Mouse (Mus musculus): ENCODE data around the gene Actb. TPM values are rescaled to one million over a fixed set of nuclear protein-coding genes. Genes with fewer than 3 reads are reported as not detected.

Actb gene
- polyA plus RNA-seq, 1 experiment from 2014 or later: 15,839 TPM

DNA sequence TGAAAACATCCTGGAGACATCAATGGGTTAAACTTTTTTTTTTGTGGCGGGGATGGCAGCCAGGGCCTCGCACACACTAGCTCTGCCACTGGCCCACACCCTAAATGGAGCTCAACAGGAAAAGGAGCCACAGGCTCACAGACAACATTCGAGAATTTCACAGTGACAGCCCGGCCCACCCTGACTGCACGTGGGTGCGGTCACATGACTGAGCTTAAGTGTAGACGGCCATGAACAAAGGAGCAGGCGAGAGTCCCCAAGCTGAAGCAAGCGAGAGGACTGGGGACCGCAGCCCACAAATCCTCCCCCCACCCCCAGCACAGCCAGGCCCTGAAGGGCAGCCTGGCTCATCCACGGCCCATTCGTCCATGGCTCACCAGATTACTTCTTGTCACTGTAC is 34.8 kb downstream of the Actb start:
- Histone ChIP-seq H3K9ac (ENCODE audit: low read length) (no peak overlapping the region; the same call in 1 of the 2 replicates), H3K27ac (ENCODE audit: low read depth, low read length) (no peak overlapping the region), H3K9me3 (ENCODE audit: control insufficient read depth, low read length) (no peaks in the 10 kb centered on the region), H3K36me3 (ENCODE audit: control insufficient read depth, insufficient read depth, low read length) (peaks cover 6% of the 10 kb centered on the region; the same call in 1 of the 2 replicates), H3K4me1 (ENCODE audit: control insufficient read depth, insufficient read depth, low read length) (no peaks in the 10 kb centered on the region), H3K4me2 (ENCODE audit: low read depth) (no peak overlapping the region), H3K27me3 (ENCODE audit: control insufficient read depth, insufficient read depth, low read length) (no peaks in the 10 kb centered on the region), H3K4me3 (ENCODE audit: low read depth, low read length) (no peak overlapping the region)
- no peak for DNase-seq (ENCODE audit: low spot score)
- no peak for ATAC-seq (ENCODE audit: insufficient read depth, low FRiP score, low TSS enrichment)
- WGBS: 82% methylated on average over 12 of the region's 12 CpGs

DNA sequence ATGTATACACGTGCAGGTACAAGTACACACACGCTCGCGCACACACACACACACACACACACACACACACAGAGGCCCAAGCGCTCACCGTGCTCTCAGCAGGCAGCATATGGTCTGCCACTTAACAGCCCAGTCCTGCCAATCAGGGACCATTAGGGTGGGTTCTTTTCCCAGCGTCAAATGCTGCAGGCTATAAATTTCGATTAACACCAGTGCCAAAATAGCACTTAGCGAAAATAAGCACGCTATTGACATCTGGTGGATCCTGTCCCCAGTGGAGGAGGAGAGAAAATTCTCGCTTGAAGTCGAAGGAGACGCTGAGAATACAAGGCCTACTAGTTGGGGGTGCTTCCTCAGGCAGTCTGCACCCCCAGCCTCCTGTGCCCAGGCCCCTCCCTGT is 37.1 kb downstream of the Actb start:
- Histone ChIP-seq H3K4me3 (ENCODE audit: low read depth, low read length) (no peak overlapping the region), H3K9ac (ENCODE audit: low read length) (no peak overlapping the region), H3K36me3 (ENCODE audit: control insufficient read depth, insufficient read depth, low read length) (peaks cover 3% of the 10 kb centered on the region; the same call in 1 of the 2 replicates), H3K4me1 (ENCODE audit: control insufficient read depth, insufficient read depth, low read length) (no peaks in the 10 kb centered on the region), H3K4me2 (ENCODE audit: low read depth) (no peak overlapping the region), H3K27ac (ENCODE audit: low read depth, low read length) (0 out of 2 replicates have a peak overlapping the region, but pooled peaks have one; percentile 20), H3K9me3 (ENCODE audit: control insufficient read depth, low read length) (no peaks in the 10 kb centered on the region), H3K27me3 (ENCODE audit: control insufficient read depth, insufficient read depth, low read length) (no peaks in the 10 kb centered on the region)
- WGBS: 56% methylated on average over 13 of the region's 13 CpGs
- 0 out of 2 replicates have a peak, but pooled peaks have one; percentile 69 for ATAC-seq (ENCODE audit: insufficient read depth, low FRiP score, low TSS enrichment)
- DNase-seq (ENCODE audit: low spot score): peak; percentile 38

DNA sequence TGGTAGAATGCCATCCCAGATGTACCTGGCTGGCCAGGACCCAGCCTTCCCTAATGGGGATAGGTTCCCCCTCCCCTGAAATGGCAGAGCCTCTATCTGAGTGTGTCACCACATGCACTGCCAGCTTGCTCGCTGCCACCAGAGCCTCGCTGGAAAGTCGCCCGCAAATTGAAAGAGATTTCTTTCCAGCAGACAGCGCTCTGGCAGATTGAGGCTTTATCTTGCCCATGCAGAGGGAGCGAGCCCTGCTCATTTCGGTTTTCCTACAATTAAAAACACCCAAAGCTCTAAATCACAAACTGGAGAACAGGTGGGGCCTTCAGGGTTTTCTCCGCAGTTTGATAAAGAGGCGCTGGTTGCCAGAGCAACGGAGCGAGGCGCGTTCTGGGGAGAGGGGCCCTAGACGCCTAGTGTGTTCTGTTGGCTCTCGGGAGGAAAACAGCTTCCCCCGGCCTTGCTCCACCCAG is 48.8 kb downstream of the Actb start:
- Histone ChIP-seq H3K27me3 (ENCODE audit: control insufficient read depth, insufficient read depth, low read length) (no peaks in the 10 kb centered on the region), H3K4me3 (ENCODE audit: low read depth, low read length) (no peak overlapping the region), H3K4me1 (ENCODE audit: control insufficient read depth, insufficient read depth, low read length) (no peaks in the 10 kb centered on the region), H3K9ac (ENCODE audit: low read length) (no peak overlapping the region), H3K4me2 (ENCODE audit: low read depth) (no peak overlapping the region), H3K9me3 (ENCODE audit: control insufficient read depth, low read length) (no peaks in the 10 kb centered on the region), H3K27ac (ENCODE audit: low read depth, low read length) (no peak overlapping the region), H3K36me3 (ENCODE audit: control insufficient read depth, insufficient read depth, low read length) (no peaks in the 10 kb centered on the region)
- 49% methylated on average over 16 of the region's 16 CpGs for WGBS
- DNase-seq (ENCODE audit: low spot score): no peak
- ATAC-seq (ENCODE audit: insufficient read depth, low FRiP score, low TSS enrichment): no peak

DNA sequence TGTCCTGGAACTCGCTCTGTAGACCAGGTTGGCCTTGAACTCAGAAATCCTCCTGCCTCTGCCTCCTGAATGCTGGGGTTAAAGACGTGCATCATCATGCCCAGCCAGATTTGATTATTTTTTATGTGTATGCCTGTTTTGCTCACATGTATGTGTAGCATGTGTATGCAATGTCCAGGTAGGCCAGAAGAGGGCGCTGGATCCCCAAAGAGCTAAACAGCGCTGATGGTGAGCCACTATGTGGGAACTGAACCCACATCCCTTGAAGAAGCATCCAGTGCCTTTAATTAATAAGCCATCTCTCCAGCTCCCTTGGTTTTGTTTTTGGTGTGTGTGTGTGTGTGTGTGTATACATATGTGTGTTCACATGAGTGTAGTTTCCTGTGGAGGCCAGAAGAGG is 50.1 kb downstream of the Actb start:
- DNase-seq (ENCODE audit: low spot score): no peak
- Histone ChIP-seq H3K4me1 (ENCODE audit: control insufficient read depth, insufficient read depth, low read length) (no peaks in the 10 kb centered on the region), H3K27me3 (ENCODE audit: control insufficient read depth, insufficient read depth, low read length) (no peaks in the 10 kb centered on the region), H3K4me2 (ENCODE audit: low read depth) (no peak overlapping the region), H3K9ac (ENCODE audit: low read length) (no peak overlapping the region), H3K27ac (ENCODE audit: low read depth, low read length) (no peak overlapping the region), H3K9me3 (ENCODE audit: control insufficient read depth, low read length) (no peaks in the 10 kb centered on the region), H3K4me3 (ENCODE audit: low read depth, low read length) (no peak overlapping the region), H3K36me3 (ENCODE audit: control insufficient read depth, insufficient read depth, low read length) (no peaks in the 10 kb centered on the region)
- ATAC-seq (ENCODE audit: insufficient read depth, low FRiP score, low TSS enrichment): no peak
- 78% methylated on average over 4 of the region's 4 CpGs for WGBS

DNA sequence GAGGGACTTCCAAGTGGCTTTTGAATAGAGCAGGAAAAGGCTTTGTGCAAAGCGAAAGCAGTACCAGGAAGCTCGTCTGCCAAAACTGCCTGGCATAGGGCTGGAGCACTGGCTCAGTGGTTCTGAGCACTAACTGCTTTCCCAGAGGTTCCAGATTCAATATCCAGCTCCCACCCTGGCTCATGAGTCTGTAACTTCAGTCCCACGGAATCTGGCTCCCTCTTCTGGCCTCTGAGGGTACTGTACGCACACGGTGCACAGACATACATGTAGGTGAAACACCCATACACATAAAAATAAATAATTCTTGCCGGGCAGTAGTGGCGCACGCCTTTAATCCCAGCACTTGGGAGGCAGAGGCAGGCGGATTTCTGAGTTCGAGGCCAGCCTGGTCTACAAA is 51.7 kb downstream of the Actb start:
- peak; percentile 52 for DNase-seq (ENCODE audit: low spot score)
- no peak overlapping the region for H3K4me2 ChIP-seq (ENCODE audit: low read depth)
- 77% methylated on average over 10 of the region's 10 CpGs for WGBS

DNA sequence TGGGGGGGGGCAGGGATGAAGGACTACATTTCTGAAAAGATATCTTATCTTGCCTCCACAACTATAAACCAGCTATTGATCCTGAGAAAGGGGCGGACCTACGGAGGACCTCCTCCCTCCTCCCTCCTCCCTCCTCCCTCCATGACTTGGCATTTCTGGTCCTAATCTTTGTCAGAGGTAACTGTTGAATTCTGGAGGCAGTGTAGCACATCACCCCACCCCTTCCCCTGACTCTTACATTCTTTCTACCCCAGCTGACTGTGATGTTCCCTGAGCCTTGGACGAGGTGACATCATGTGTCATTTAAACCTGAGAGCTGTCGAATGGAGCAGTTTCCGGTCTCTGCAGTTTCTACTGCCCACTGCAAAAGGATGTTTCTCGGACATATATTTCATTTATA is 53.0 kb downstream of the Actb start:
- Histone ChIP-seq H3K27me3 (ENCODE audit: control insufficient read depth, insufficient read depth, low read length) (no peaks in the 10 kb centered on the region), H3K4me3 (ENCODE audit: low read depth, low read length) (no peak overlapping the region), H3K9ac (ENCODE audit: low read length) (no peak overlapping the region), H3K4me1 (ENCODE audit: control insufficient read depth, insufficient read depth, low read length) (no peaks in the 10 kb centered on the region), H3K27ac (ENCODE audit: low read depth, low read length) (no peak overlapping the region), H3K4me2 (ENCODE audit: low read depth) (no peak overlapping the region), H3K9me3 (ENCODE audit: control insufficient read depth, low read length) (no peaks in the 10 kb centered on the region), H3K36me3 (ENCODE audit: control insufficient read depth, insufficient read depth, low read length) (no peaks in the 10 kb centered on the region)
- DNase-seq (ENCODE audit: low spot score) (no peak), ATAC-seq (ENCODE audit: insufficient read depth, low FRiP score, low TSS enrichment) (no peak)
- WGBS: 83% methylated on average over 6 of the region's 6 CpGs

More for the DNA sequence above, 51.7 kb downstream of the Actb start:
- no peaks in the 10 kb centered on the region for H3K27me3 ChIP-seq (ENCODE audit: control insufficient read depth, insufficient read depth, low read length)
- no peaks in the 10 kb centered on the region for H3K36me3 ChIP-seq (ENCODE audit: control insufficient read depth, insufficient read depth, low read length)
- no peaks in the 10 kb centered on the region for H3K9me3 ChIP-seq (ENCODE audit: control insufficient read depth, low read length)
- no peak overlapping the region for H3K27ac ChIP-seq (ENCODE audit: low read depth, low read length)
- no peaks in the 10 kb centered on the region for H3K4me1 ChIP-seq (ENCODE audit: control insufficient read depth, insufficient read depth, low read length)
- no peak overlapping the region for H3K4me3 ChIP-seq (ENCODE audit: low read depth, low read length)
- H3K9ac ChIP-seq (ENCODE audit: low read length): no peak overlapping the region
- ATAC-seq (ENCODE audit: insufficient read depth, low FRiP score, low TSS enrichment): no peak

Other genes starting within 250 kb of the Actb start
- gene Slc29a4, start 214.2 kb downstream of the Actb start, polyA plus RNA-seq (2014; fragmentation: Nextera tagmentation; extraction: Ambion mirVana): 36.9 and 39.4 TPM in 2 replicates
- 32.5 and 34.7 TPM in 2 replicates for gene Tnrc18, start 89.1 kb downstream of the Actb start, polyA plus RNA-seq (2014; fragmentation: Nextera tagmentation; extraction: Ambion mirVana)
- 12.2 and 13.7 TPM in 2 replicates for gene Fbxl18, start 11.3 kb downstream of the Actb start, polyA plus RNA-seq (2014; fragmentation: Nextera tagmentation; extraction: Ambion mirVana)
- 664 and 698 TPM in 2 replicates for gene Fscn1, start 53.6 kb upstream of the Actb start, polyA plus RNA-seq (2014; fragmentation: Nextera tagmentation; extraction: Ambion mirVana)
- gene Rnf216, start 206.2 kb upstream of the Actb start, polyA plus RNA-seq (2014; fragmentation: Nextera tagmentation; extraction: Ambion mirVana): 30.6 and 31.5 TPM in 2 replicates
- not detected in 2 replicates for gene Olfr718-ps1, start 240.8 kb upstream of the Actb start, polyA plus RNA-seq (2014; fragmentation: Nextera tagmentation; extraction: Ambion mirVana)

Measured in neural tube, embryonic 11.5 days (tissue).